ENCODE assay signal across 8 mouse cellular contexts in genomic region chr13:91648240-91648639, GRCm38 (mm10).
DNase-seq lines count a peak whose midpoint lies in the region; ATAC-seq lines count a peak whose summit lies in the region.

No protein-coding gene starts in this region.

- 0 out of 2 replicates have a peak, but pooled peaks cover 2% of the 10 kb centered on the region for H3K36me3 ChIP-seq in forebrain, embryonic 16.5 days (ENCODE audit: control insufficient read depth, insufficient read depth)

- 22% methylated on average over 6 of the region's 6 CpGs for WGBS in forebrain, embryonic 16.5 days

- H3K4me3 ChIP-seq in forebrain, embryonic 16.5 days (replicated peaks; ENCODE audit: low read length) = no peak overlapping the region

- peak; percentile 85 for ATAC-seq in forebrain, embryonic 16.5 days
- ATAC-seq in monocyte, adult 5-6 weeks (replicated peaks; ENCODE audit: insufficient number of reproducible peaks, low FRiP score, low TSS enrichment, poor library complexity, severe bottlenecking) = no peak

- no peaks in the 10 kb centered on the region for H3K9me3 ChIP-seq in forebrain, embryonic 16.5 days (ENCODE audit: control insufficient read depth, low read length)

- H3K27me3 ChIP-seq in forebrain, embryonic 16.5 days (replicated peaks; ENCODE audit: control insufficient read depth, insufficient read depth, low read length) = no peaks in the 10 kb centered on the region

- no peak overlapping the region for H3K4me2 ChIP-seq in forebrain, embryonic 16.5 days (ENCODE audit: low read length)

- DNase-seq in adrenal gland, adult (ENCODE audit: inconsistent age in 2 of 2, low spot score in 1 of 2) = peak; percentile 34 to 62
- DNase-seq in adrenal gland, postnatal 4 days (ENCODE audit: low spot score in 2 of 2) = no peak
- DNase-seq in 3T3-L1 (ENCODE audit: low read depth, low spot score) = peak; percentile 53
- DNase-seq in cerebellum, adult 18-20 months = peak; percentile 50 to 63
- peak; percentile 20 to 57 for DNase-seq in layer of hippocampus, postnatal 10 days (ENCODE audit: low spot score in 2 of 2)
- DNase-seq in neural tube, embryonic 10.5 days (ENCODE audit: extremely low spot score, low spot score) = peak; percentile 33

- H3K9ac ChIP-seq in forebrain, embryonic 16.5 days (replicated peaks; ENCODE audit: low read depth, low read length) = no peak overlapping the region

- peaks cover 2% of the 10 kb centered on the region; the same call in 1 of the 2 replicates for H3K4me1 ChIP-seq in forebrain, embryonic 16.5 days (replicated peaks; ENCODE audit: control insufficient read depth, insufficient read depth, low read length)

- H3K27ac ChIP-seq in forebrain, embryonic 16.5 days (ENCODE audit: low read length) = no peak overlapping the region

Comparison
In these comparisons a context has a peak if more than half of its experiments do, and no peak if none do; other contexts are left out.
1. DNase-seq: peak in adrenal gland, adult (2 of 2), 3T3-L1 (single experiment), cerebellum, adult 18-20 months (2 of 2), layer of hippocampus, postnatal 10 days (2 of 2) and neural tube, embryonic 10.5 days (single experiment); none in adrenal gland, postnatal 4 days (0 of 2).